Mouse (Mus musculus) cerebellum, postnatal 25 days (tissue): ENCODE measurements around the gene Atf3.
A peak's percentile ranks its signal among the peaks of the same experiment; 100 is the strongest.

Experiments
- DNase-seq, 2 experiments: peaks; one replicate each; pipeline ENCODE4 v3.0.0; 2021; ENCODE audit warnings: mixed read lengths in 2 of 2

The Atf3 gene

DNA sequence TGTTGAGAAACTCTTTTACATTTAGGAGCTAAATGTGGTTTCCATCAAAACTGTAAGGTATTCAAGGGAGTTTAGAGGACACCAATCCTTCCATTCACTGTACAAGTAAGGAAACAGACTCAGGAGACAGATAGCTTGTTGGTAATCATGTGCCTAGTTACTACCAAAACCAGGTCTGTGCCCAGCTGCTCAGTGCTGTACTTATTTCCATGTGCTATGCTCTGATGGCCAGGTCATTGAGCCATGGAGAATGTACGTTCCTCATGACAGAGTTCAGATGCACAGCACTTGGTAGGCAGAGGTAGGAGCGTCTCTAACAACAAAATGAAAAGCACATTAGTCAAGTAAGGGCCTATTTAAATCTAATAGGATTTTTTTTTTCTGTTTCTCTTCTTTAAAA lies 8.7 kb upstream of the Atf3 start:
- DNase-seq, result no peak

DNA sequence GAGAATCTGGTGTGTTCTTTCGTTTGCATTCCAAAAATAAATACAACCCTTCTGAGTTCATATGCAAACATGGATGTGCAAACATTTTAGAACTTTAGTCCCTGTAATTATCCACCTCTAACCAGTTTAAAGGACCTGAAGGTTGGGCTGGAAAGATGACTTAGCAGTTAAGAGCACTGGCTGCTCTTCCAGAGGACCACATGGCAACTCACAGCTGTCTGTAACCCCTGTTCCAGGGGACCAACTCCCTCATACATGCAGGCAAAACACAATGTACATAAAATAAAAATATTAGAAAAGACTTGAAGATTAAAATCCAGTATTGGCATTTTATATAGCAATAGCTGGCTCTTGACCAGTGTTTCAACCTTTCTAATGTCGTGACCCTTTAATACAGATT lies 7.9 kb upstream of the Atf3 start:
- no peak for DNase-seq

DNA sequence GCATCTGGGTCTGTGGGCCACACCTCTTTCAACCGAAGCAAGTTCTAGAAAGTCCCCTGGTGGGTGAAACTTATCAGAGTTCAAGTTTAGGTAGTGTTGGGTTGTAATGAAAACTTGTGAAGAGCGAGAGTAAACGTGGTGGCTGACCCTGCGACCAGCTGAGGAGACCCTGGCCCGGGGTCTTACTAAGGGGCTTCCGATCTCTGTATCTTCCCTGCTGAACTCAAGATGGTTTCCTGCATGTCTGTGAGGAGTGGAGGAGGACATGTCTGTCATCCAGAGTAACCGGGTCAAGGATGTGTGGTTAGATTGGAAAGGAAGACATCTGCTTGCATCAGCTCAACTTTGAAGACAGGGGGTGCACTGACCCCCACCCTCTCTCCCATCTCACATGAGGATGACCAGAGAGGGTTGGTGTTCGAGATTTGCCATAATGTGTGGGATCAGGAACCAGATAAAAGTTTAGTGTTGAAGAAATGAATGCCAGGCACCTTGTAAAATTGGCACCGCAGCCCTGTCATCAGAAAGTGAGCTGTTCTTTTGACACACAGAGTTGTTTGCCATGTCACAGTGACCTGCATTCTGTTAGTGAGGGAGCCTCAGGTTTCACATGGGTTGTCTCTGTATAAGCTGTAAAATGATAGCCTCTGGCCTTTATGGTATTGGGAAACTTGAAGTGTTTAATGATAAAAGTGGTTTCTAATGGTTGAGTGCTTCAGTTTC lies 7.3 kb upstream of the Atf3 start:
- DNase-seq, result no peak

DNA sequence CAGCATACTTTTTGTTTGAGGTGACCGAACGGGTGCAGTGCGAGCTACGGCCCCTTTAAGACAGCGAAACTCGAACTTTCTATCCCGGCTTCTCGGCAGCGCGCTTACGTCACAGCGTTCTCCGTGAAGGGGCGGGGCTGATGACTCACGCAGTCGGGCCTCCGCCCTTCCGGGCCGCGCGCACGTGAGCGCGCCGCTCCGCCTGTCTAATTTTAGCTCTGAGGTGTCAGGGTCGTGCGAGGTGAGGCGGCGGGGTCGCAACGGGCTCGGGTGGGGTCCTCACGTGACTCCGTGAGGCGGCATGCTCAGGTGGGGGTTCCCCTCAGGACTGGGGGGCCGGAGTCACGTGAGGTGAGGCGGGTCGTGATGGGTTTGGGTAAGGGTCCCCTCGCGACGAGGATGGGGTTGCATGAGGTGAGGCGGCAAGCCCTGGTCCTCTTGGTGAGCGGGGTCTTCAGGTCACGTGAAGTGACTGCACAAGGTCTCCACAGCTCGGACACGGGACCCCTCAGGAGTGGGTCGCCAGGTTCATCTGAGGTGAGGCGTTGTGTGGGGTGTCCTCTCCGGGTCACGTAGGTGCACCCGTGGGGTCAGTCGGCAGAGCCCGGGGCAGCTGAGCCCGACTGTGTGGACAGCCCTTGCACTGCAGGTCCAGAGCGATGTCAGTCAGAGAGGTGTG lies 6.6 kb upstream of the Atf3 start:
- DNase-seq, result peak; percentile 96 to 97

DNA sequence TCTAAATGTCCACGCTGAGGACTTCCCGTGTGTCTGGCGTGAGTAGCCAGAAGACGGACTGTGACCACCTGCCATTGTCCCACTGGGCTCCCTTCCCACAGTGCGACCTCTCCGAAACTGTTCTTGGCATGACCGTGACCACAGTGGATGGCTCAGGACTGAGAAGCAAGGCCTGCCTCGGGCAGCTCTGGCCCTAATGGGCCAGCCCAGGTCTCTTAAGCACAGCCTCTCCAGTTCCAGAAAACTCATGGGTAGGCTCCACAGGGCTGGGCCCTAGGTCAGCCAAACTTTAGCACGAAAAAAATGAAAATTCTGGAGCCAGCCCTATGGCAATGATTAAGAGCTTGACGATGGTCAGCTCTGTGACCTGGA lies 6.1 kb upstream of the Atf3 start:
- DNase-seq, result no peak

DNA sequence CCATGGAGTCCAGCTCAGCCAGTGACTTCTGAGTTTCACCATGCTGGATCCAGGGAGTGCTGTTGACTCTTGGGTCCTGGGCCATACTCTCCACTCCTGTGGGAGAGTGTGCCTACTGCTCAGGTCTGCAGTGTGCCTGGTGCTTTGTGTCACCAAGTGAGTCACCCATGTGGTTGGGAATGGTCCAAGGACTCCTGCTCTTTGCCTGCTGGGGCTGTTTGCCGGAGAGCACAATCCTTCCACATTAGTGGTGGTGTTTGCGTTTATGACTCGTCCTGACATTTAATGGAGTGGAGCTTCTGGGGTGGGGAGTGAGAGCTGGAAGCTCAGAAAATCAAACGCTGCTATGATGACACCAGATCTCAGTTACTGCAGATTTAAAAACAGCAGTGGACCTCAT lies 4.2 kb upstream of the Atf3 start:
- peak in 1 of 2 experiments; percentile 20 for DNase-seq

DNA sequence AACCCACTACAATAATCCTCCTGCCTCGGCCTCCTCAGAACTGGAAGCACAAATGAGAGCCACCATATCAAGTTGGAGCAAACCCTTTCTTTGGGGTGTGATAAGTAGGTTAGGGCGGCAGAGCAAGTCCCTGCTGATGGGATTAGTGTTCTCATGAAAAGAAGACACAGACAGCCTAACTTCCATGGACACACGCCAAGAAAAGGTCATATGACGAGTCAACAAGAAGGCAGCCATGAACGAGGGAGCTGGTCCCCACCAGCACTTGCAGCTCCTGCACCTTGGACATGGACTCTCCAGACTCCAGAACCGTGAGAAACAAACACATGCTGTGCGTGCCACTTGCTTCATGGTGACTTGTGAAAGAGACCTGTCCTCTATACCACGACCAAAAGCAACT lies 2.7 kb upstream of the Atf3 start:
- no peak for DNase-seq

DNA sequence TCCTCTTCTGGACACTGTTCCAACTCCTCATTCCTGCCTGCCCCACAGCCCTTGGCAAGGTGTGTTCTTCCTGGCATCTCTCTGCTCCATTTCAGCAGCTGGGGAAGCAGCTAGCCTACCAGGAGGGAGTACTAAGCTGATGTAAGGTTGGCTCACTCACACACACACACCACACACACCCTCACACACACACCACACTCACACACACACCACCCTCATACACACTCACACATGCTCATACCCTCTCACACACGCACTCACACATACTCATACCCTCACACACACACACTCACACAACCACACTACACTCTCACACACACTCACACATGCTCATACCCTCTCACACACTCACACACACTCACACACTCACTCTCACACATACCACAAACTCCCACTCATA lies 1.9 kb upstream of the Atf3 start:
- no peak for DNase-seq

DNA sequence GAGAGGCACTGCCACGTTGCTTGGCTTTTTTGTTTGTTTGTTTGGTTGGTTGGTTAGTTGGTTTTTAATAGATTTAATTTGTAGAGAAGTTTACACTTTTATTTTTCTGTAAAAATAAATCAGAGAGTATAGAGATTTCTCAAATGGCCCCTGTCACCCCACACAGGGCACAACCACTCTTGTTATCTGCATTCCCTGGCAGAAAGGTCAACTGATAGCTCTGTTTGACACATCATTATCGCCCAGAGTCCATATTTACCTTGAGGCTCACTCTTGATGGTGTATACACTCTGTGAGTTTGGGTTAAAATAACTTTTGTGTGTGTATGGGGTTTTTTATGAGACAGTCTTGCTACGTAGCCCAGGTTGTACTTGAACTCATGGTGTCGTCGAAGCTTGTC lies 744 bp upstream of the Atf3 start:
- no peak for DNase-seq

DNA sequence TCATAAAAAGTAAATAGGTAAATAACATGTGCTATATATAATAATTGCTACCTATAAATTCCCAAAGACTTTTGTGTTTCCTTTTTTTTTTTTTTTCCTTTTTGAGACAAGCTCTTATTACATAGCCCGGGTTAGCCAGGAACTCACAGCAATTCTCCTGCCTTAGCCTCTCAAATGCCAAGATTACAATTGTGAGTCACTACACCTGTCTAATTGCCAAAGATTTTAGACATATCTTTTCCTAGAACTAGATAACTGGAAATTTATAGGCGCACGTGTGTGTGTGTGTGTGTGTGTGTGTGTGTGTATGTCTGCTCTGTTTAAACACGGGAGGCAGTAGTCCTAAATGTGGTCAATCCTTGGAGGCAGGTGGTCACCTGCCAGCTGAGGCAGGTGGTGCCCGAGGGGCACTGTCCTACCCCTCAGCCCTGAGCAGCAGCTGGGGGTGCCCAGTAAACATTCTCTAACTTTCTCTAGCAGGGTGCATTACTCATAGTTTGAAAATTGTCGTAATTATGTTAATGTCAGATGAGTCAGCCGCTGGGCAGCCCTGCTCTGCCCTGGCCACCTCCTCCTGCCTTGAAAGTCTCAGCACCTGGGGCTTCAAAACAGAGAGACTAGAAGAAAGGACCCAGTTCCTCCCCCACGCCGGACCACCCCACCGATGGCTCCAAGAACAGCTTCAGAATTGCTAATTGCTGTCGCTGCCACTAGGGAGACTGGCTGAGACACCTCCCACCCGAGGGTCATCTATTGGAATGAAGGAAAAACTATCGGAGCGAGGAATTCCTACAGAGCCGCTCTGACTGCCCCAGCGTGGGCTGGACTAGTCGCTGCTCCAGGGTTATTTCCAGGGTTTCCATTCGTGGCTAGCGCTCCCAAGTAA lies 1.8 kb downstream of the Atf3 start:
- DNase-seq, result no peak

DNA sequence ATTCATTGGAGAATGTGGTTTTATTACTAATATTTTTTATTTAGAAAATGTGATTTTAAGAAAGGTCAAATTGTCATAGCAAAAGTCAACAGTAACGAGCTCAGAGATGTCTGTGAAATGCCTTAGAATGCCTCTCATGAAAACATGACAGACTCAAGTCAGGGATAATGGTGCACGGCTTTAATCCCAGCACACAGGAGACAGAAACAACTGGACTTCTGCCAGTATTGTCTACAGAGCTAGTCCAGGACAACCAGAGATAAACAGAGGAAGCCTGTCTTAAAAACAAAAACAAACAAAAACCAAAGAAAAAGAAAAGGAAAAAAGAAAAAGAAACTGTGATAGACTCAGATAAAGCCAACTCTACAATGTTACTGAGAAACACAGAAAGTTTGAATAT lies 6.7 kb downstream of the Atf3 start:
- no peak for DNase-seq

DNA sequence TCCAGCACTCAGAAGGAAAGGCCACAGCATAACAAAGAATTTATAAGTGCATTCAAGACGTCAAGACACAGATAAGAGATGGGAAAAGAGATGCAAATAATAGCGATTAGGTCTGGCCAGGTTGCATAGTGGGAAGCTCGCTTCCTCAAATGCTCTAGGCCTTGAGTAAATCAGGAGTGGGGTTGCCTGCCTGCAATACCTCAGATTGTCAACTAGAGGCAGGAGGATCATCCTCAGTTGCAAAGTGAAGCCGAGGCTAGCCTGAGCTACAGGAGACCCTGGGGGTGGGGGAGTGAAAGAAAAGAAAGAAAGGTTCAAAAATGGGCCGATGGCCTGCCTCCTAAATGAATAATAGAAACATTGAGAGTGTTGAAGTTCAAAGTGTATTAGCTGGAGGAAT lies 12.0 kb downstream of the Atf3 start:
- no peak for DNase-seq

DNA sequence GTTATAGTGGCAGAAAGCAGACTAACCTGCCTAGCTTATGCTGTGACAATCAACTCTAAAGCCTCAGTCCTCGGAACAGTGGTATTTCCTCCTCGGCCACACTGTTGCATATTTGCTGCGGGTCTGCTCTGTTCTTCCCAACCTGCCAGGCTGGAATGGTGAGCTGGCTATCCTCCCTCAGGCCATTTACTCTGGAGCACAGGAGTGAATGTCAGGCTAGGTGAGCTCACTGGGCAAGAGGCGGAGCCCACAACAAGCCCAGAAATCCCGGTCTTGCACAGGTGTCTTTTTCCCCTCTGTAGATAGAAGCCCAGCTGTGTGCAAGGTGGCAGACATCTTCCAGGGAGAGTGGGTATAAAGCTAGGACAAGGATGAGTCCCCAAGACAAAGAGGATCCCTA lies 13.0 kb downstream of the Atf3 start:
- DNase-seq, result no peak

DNA sequence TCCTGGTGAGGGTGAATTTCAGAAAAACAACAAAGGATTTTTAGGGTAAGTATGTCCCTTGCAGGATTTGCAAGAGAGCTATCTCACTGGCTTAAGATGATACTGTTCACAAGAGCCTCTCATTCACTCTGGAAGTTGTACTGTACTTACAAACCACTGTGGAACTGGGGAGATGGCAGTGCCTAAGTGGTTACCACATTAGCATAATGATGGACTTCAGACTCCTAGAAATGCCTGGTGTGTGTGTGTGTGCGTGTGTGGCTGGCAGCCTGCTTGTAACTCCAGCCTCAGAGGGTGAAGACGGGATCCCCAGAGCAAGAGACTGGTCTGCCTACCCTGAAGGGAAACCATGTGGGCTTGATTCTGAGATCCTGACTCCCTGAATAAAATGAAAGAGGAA lies 14.3 kb downstream of the Atf3 start:
- DNase-seq, result no peak

DNA sequence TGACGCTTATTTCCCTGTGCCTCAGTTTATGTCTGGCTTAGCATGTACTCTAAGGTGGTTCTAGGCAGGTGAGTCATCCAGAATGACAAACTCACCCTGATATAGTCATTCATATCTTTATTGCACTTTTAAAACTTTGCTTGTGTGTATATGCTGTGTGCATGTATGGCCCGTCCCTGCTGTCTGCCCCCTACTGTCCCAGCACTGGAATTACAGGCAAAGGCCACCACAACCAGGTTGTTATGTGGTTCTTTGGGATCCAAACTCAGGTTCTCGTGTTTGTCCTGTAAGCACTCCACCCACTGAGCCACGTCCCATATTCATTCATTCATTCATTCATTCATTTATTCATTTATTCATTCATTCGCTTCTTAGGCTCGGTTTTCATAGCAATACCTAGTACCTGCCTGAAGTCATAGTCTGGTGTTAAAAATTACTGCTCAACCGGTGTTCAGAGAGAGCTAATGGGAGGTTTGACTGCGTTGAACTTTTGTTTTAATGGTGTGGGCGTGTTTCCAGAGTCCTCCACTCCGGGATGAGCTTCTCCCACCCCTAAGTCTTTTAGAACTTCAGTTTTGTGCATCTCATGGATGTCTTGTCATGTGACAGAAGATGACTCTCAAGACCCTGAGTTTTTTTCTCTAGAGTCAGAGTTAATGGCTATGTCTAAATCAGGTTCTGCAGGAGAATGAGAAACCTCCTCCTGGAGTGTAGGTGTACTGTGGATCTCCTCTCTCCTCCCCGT lies 15.5 kb downstream of the Atf3 start:
- DNase-seq, result no peak

DNA sequence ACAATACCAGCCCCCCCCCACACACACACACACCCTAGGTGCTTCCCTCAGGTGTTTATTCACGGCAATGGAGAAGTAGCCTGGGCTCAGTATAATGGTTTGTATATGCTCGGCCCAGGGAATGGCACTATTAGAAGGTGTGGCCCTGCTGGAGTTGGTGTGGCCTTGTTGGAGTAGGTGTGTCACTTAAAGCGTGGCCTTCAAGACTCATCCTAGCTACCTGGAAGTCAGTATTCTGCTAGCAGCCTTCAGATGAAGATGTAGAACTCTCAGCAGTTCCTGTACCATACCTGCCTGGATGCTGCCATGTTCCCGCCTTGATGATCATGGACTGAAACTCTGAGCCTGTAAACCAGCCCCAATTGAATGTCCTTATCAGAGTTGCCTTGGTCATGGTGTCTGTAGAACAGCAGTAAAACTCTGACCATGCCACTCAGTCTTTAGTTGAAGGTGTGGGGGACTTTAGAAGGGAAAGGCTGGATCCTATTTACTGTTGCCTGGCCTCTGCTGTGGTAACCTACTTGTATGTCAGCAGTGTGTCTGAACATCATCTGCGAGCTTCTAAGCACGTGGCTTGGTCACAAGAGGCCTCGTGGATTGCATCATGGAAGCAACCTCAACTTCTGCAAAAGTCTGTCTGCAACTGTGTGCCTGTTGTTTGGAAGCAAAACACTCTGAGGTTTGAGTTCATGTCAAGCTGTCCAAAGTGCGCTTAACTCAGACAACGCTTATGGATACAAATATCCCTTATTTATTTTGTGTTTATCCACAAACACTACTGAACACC lies 16.8 kb downstream of the Atf3 start:
- DNase-seq, result no peak

DNA sequence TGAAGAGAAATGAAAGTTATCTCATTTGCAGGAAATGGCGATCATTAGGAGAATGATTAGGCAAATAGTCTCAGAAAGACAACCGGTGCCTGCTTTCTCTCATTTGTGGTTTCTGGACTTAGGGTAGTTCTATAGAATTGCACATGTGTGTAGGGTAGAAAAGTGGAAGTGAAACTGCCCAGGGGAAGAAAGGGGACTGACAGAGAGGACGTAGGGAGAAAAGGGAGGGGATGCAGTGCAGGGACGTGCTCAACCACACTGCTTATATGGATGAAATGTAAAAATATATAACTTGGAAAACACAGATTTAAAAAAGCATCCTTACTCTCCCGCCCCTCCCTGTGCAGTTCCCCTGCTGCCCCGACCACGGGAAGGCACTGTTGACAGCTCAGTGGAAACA lies 19.9 kb downstream of the Atf3 start:
- no peak for DNase-seq

DNA sequence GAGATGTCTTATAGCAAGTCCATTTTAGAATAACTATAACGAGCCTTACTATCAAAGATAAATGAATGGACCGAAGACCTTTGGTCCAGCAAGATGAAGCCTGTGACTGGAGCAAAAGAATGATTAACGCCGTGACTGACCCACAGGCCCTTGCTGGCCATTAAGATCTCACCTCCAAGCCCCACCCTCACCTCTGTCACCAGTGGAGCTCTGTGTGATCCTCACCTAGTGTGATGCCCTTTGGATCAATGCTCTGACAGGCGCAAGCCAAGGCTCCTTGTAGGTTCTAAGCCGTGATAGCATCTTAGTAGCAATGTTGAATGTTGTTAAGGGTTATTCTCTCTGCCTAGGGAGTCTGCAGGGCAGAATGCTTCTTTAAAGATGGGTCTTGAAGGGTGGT lies 21.8 kb downstream of the Atf3 start:
- DNase-seq, result no peak

DNA sequence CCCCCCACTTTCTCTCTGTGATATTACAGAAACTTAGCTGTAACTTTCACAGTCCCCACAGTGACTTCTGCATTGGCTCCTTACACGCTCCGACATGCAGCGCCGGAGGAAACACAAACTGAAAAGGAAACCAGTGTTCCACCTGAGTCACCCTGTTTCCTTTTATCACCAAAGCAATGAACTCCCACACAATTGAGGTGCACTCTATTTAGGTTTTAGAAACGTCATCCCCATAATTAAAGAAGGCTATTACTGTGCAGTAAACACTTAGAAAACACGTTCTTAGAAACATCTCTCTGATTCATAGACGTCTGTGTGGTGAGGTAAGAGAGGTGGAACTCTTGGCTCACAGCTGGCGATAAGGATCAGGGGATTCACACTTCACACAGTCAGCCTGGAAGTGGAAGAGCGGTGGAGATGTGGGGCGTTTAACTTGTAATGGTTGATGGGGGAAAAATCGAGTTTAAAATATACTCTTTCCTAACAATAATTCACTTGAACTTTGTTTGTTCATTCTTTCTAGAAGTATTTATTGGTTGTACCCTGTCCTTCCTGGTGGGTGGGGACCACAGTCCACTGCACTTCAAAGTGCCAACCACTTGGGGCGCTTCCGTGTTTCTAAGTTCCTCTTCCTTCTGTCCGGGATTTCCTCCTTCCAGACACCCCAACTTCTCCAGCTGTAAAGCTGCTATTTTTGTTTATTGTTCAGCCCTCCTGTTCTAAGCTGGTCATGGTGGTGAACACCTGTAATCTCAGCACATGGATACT lies 24.0 kb downstream of the Atf3 start:
- DNase-seq, result no peak

DNA sequence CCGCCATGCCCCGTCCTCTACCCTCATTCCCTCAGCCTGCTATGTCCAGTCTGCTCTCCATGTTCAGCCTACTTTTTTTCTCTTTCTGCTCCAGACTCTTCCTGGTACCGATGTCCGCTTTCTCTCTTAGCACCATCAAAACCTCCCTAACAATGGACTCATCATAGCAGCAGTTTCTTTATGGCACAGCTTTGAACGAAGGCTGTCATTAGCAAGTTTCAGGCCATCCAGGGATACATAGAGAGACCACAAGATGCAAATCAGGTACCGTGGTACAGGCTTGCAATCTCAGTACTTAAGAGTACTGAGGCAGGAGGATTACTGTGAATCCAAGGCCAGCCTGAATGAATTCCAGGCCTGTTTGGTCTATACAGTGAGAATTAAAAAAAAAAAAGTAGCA lies 25.1 kb downstream of the Atf3 start:
- DNase-seq, result no peak

DNA sequence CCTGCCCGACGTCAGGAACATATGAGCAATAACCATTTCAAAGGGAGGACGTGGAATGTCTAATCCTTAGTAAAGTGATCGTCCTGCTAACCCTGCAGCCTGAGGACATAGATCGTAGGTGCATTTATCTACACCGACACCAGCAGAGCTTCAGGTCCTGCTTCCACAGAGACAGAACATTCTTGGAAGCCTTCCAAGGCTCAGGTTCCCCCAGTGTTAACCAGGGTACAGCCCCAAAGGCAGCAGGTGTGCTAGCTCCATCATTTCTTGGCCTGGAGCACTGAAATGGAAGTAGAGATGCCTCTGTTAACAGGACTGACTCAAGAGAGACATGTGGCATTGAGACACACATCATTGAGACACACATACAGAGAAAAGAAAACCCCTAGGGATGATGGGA lies 25.6 kb downstream of the Atf3 start:
- DNase-seq, result no peak
